Mouse (Mus musculus) heart, postnatal 36 days (tissue): ENCODE results near the gene Nr2c2ap. TPM values are rescaled to one million over a fixed set of nuclear protein-coding genes. Genes with fewer than 3 reads are reported as not detected.

Source experiments
- DNase-seq, 2 experiments: peaks; one replicate each; pipeline ENCODE4 v3.0.0; 2021 to 2022
- intact Hi-C: fragments of 180-260 bp; cut with DNase I; formaldehyde crosslinking; loops from one replicate; pipeline ENCODE4 v1.15.1; 2025
- total RNA-seq, 2 experiments: library from RNA; stranded (reverse); gene quantifications; 2 replicates each; pipeline ENCODE4 v1.2.3; 2021

Gene Nr2c2ap
- total RNA-seq, 2 experiments from 2014 or later = 8.3 to 8.5 TPM

DNA sequence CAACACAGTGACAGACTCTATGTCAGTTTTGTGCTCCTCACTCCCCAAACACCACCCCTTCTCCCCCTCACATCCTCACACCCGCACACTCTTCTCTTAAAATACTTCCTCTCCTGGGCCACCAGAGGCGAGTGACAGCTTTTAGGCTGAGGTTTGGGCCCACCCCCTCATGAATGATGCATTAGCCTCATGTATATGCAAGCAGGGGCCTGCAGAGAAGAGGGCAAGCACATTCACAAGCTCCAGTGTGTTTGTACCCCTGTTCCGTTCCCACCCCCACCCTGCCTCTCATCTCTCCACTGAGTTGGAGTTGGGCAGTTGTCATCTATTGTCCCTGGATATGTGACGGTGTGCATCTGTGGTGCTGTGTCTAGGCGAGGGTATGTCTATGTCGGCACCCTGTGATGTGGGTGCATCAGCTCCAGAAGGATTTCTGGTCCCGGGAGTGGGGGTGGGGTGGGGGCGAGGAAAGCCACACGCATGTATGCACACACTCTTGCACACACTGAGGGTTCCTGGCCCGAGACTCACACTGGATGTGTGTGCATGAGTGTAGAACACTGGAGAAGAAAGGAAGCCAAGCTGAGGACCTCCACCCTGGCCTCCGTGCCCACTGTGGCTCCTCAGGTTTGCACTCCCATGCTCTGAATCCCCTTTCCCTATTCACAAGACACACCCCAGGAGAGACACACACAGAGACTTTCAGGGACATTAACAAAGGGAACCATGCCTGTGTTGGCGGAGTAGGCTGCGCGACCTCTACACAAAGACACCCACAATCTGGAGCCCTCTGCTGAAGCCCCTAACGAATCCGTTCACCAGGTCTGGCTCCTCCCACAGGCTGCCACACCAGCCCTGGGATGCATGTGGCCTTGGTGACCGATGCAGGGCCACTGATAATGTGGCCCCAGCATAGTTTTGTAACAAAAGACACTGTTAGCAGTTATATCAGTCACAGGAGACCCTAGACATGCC lies 12.1 kb upstream of the Nr2c2ap start:
- no peak for DNase-seq
- intact Hi-C loops = no loop called here

DNA sequence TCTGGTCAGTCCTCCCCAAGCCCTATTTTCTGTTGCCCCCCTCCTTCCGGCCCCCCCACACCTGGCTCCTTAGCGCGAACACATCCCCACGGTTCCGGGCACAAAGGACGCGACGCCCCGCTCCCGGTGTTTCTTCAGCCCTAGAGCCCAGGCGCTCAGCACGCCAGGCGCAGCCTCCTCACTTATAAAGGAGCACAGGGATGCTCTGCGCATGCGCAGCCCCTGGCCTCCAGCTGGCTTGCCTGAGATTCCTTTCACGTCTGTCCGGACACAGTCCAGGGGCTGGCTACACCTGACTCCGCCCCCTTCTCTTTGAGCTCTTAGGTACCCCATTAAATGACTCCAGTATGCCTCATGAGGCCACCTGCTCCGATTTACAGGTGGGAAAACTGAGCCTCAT lies 10.5 kb upstream of the Nr2c2ap start, which contains the start of gene Ncan:
TSS of gene Ncan (minus strand) at position 207 of the 400 bp plus-strand sequence.
- peak in 1 of 2 experiments; percentile 24 for DNase-seq
- intact Hi-C loops = loop anchor here (5.0 kb wide), 1 partner anchor 203 kb away; no protein-coding TSS in a partner anchor

DNA sequence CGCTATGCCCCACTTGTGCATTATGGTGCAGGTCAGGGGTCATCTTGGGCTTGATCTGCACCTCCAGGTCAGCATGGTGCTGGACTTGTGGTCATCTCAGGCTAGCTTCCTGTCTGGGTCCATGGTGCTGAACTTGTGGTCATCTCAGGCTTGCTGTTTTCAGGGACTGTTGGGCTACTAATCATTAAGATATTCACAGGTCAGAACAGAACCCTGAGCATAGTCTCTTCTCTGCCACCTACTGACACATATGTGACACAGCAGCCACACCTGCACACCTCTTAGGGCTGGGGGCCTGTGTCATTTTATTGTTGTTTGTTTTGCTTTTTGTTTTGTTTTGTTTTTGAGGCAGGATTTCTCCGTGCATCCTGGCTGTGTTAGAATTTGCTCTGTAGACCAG lies 8.3 kb upstream of the Nr2c2ap start:
- no peak for DNase-seq
- intact Hi-C loops = loop anchor here (2.0 to 5.0 kb wide), 2 partner anchors 206 to 248 kb away; no protein-coding TSS in a partner anchor

DNA sequence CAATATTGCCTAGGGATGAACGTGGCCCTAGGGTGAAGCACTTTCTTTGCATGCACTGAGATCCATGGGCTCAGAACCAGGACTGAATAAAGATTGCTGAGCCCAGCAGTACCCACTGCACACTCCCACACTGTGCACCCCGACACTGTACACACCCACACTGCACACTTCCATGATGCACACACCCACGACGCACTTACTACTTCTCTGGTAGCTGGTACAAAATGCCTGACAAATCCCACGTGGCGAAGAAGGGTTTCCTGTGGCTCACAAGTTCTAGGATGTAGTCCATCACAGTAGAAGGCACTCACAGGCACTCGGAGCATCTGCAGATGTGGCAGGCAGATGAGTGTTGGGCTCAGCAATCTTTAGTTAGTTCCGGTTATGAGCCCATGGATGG lies 6.1 kb upstream of the Nr2c2ap start:
- intact Hi-C loops = loop anchor here (5.0 kb wide), 1 partner anchor 208 kb away; no protein-coding TSS in a partner anchor
- no peak for DNase-seq

DNA sequence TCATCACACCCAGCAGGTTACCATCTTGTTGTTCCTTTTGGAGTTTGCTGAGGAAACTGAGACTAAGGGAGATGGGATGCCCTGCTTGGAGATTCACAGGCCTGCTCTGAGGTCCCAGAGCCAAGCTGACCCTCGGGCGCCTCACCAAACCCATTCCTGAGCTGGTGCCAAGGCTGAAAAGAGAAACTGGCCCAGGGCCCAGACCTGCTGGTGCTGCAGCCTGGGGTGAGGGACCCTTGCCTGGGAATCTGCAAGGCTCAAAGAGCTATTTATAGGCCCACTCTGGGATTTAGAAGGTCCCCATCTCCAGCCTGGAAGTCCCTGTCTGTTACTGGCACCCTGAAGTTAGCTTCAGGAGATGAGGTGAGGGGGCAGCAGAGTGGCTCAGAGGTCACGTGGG lies 2.7 kb upstream of the Nr2c2ap start:
- intact Hi-C loops = no loop called here
- peak; percentile 68 to 77 for DNase-seq

DNA sequence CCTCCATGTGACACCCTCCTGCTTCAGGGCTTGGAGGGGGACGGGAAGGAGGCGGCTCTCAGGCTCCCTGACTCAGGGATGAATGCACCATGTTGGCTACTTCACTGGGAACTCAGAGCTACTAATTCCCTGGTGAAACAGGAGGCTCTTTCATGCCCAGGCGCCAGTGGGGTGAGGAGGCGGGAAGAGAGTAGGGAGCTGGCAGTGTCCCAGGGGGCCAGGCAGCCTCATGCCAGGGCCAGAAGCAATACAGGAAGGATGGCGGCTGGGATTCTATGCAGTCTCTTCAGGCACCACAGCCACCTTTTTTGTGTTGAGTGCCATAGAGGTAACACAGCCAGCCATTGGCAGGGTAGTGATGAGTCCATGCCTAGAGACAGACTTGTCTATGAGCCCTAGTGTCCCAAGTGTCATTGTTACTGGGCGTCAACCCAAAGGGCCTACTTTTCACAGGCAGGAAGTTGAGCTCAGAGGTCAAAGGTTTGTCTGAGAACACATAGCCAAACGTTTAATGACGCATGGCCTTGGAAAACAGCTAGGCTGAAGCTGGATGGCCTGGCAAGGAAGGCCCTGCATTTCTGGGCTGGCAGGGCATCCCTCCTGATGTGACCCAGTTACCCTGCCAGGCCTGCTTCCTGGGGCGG lies 1.7 kb upstream of the Nr2c2ap start:
- intact Hi-C loops = no loop called here
- peak; percentile 37 to 40 for DNase-seq

DNA sequence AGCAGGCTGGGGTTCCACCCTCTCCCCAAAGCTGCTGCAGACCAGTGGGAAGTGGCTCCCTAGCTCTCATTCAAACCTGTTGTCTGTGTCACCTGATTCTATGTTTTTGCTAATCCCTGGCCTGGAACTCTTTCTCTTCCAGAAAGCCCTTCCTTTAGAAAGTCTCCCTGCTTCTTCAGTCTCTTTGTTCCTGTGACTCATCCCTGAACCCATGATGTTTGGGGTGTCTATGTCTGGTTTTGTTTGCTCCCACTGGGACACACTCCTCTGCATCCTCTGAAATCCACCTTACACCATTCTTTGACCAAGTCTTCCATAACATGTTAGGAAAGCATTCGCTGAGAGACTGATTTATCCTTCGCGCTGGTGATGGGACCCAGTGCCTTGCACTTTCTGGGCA lies 1.1 kb upstream of the Nr2c2ap start:
- DNase-seq = no peak
- intact Hi-C loops = loop anchor here (2.0 kb wide), 1 partner anchor 43 kb away; the partner anchor contains the start of gene Tmem161a

DNA sequence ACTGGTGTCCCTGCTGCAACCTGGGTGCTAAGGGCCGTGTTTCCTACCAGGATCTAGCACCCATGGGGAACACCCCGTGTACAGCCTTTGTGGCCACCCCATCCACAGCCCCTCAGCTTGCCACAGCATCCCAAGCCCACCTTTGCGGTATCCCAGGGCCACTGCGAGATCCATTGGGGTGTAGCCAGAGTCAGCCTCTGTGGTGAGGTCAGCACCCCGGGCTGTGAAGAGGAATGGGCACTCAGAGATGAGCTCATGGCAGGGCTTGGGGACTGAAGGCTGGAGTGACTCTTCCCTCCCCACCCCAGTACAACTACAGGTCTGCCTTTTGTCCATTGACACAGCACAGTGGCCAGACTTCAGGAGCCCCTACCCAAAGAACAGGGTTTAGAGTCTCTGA lies 3.0 kb downstream of the Nr2c2ap start:
- intact Hi-C loops = no loop called here
- DNase-seq = no peak

DNA sequence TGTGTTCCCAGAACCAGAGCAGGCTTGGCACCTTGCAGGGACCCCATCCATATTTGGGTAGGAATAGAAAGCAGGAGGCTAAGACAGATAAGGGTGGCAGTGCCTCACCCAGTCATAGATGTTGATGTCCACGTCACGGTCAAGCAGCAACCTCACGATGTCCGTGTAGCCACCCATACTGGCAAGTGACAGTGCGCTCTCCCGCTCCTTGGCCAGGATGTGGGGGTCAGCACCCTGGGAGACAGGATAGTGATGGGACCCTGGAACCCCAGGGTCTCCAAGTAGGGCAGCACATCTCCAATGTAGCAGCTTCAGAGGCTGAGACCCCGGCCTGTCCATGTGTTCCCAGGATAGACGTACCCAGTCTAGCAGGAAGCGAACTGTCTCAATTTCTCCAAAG lies 3.8 kb downstream of the Nr2c2ap start:
- DNase-seq = no peak
- intact Hi-C loops = no loop called here

DNA sequence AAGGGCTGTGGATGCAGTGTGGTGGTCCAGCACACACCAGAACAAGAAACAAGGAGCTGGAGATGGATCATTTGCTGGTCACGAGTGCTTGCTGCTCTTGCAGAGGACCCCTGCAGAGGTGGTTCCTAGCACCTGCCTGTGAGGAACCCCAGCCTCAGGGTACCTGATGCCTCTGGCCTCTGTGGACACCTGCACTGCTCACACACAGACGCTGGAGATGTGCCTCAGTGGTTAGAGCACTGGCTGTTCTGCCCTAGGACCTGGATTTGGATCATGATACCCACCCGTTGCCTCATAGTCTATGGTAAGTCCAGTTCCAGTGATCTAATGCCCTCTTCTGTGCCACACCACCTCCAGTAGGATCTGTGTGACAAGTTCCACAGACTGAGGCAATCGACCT lies 5.5 kb downstream of the Nr2c2ap start:
- no peak for DNase-seq
- intact Hi-C loops = no loop called here

DNA sequence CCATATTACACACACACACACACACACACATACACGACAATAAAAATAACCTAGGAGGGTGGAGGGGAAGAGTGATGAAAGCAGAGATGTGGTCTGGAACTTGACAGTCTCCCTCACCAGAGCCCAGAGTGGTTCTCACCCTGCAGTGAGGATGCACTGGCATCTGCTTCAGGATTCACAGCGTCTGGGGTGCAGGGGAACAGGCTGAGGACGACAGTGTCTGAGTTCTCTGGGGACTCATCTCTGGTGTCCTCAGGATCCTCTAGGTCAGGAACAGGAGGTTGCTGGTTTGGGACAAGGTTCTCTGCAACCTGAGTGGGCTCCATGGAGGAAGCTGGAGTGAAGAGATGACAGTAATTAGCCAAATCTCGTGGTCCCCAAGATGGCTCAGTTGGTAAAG lies 6.8 kb downstream of the Nr2c2ap start:
- intact Hi-C loops = no loop called here
- DNase-seq = no peak

DNA sequence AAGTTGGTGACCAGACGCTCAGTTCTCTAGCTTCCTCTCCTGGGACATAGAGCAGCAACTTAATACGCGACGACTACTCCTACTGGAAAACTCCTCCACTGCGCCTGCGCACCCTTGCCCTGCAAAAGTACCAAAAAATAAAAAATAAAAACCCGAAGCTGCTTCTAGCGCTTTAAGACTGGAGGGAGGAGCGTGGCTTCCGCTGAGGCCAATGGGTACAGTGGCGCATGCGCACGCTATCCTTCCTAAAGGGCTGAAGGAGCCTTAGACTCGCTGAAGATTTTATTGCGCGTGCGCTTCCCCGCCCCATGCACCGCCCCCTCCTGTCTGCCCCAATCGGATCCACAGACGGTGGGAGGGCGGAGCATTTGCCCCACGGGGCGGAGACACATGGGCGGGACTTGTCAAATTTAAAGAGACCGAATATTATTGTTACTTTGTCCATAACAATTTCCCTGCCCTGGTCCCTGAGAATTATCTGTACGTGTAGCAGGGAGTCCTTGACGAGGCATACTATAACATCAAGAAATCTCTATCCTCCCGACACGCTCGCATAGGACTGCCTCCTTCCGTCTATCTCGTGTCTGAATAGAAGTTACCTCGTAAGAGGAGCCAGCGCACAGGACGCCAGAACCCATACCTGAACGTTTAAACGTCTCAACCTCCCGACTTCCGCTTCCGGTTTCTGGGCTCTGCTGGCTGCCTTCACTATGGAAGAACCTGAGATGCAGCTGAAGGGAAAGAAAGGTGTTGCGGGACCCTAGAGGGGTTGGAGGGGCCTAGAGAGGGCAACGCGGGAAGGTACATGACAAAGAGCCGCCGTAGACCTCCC lies 8.1 kb downstream of the Nr2c2ap start, which contains the start of the genes Rfxank, Borcs8 and Mef2b:
TSS of gene Rfxank (minus strand) at position 129 of the 832 bp plus-strand sequence.
TSS of gene Borcs8 (plus strand) at position 474 of the 832 bp plus-strand sequence.
TSS of gene Mef2b (plus strand) at position 686 of the 832 bp plus-strand sequence.
- peak; percentile 97 to 98 for DNase-seq
- intact Hi-C loops = no loop called here

DNA sequence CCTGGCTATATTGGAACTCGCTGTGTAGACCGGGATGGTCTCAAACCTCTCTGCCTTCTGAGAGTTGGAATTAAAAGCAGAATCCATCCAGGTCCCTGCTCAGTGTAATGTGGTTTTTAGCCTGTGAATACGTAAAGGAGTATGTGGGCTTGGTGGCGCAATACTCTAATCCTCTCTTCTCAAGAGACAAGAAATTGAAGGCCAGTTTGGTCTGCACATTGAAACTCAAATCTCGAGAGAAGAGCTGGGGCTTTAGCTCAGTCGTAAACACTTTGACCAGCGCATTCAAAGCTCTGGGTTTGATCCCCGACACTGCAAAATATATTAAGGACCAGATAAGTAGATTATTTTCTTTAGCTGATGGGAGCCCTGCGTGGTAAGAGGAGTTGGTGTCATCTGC lies 8.8 kb downstream of the Nr2c2ap start:
- no peak for DNase-seq
- intact Hi-C loops = no loop called here

DNA sequence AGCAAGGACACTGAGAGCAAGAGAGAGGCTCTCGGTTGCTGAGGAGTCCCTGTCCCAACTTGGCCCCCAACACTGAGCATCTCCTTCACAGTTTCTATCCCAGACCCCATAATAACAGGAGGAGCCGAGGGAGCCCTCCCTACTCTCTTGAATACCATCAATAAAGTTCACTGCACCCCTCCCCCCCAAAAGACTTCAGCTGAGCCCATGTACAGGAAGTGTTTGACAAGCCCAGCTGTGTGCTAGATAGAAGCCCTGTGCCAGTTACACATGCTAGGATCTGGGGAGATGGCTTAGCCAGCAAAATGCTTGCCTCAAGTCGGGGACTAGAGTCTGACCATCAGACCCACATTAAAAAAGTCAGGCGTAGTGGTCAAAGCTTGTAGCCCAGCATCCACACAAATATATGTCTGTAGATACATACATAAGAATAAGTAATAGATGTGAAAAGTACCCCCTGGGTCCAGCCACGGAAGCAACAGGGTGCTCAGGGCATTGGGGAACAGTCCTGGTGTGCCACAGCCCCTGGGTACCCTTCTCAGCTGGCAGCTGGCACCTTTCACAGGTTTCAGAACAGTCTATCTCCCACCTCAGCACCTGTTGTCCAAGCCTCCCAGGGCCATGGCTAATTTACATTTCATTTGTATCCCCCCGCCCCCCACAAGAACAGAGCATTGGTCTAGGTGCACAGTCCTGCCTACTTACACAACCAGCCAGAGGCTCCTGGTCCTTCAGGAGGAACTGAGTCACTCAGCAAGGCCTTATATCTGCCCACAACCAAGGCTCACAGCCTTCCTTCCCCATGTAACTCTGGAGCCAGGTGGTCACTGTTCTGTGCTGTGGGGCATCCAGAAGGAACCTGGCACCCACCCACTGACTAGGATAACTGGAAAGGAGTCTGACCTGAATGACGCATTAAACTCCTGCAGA lies 16.8 kb downstream of the Nr2c2ap start:
- intact Hi-C loops = no loop called here
- DNase-seq = no peak

DNA sequence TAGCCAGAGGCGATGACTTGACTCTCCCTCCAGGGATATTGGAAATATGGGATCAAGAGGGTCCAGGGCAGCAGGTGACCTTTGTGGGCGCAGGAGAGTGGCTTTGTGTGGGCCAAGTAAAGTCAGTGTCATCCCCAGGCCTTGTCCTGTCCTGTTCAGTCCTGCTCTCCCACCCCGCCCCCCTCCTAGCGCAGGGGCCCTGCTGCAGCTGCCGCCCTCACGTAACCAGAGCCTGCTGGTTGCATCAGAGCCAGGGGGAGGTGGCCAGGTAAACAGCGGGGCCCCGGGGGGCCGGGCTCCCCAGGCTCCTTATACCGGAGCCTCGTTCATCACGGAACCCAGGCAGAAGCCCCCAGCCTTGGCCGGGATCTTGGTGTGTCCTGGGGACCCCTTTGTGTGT lies 19.0 kb downstream of the Nr2c2ap start:
- no peak for DNase-seq
- intact Hi-C loops = no loop called here

DNA sequence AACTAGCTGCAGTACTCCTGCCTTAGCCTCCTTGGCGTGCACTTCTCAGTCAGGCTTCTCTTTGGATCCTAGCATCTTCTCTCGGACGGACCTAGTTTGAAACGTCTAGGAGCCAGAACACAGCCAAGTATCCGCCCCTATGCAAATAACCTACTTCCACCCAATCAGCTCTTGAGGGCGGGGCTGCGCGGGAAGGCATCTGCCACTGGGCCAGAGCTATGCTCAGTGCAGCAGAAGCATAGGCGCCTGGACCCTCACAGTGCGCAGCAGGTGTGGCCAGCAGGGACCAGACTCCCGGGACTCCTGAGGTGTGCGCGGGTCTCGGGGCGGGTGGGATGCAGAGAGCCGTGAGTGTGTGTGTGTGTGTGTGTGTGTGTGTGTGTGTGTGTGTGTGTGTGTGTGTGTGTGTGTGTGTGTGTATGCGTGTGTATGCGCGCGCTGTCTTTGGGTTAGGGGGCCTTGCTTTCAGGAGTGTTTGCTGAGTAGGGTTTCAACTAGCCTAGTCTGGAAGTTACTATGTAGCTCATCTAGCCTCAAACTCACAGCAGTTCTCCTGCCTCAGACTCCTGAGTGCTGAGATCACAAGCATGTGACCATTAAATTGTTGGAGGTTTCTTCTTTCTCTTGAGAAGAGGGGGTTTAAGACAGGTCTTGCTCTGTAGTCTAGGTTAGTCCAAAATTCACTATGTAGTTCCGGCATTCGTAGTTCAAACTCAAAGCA lies 21.6 kb downstream of the Nr2c2ap start:
- peak; percentile 21 to 47 for DNase-seq
- intact Hi-C loops = no loop called here

DNA sequence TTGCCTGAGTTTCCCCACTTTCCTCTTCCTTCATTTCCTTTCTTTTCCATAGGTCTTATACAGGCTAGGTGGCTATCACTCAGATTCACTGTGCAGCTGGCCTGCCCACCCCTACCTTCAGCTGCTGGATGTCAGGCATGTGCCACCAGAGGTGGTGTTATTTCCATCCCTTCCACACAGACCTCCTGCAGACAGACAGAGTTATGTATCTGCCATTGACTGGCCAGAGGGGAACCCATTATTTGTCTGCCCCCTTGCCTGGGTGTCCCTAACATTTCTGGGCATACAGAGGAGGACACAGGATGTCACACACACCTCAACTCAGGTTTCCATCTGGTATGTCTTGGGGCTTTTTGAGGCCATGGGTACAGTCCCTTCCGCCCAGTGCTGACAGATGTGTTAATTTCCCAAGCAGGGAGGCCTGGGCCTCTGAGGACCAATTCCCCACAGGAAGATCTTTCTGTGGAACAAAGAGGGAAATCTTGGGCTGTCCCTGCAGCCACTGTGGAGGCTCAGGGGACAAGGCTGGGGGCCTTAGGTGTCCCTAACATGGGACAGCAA lies 26.2 kb downstream of the Nr2c2ap start:
- no peak for DNase-seq
- intact Hi-C loops = no loop called here
